In genomic region chr3:96261623-96262022, GRCm38 (mm10) we compare ENCODE assay signal across 8 mouse cellular contexts. TPM values are rescaled to one million over a fixed set of nuclear protein-coding genes. Genes with fewer than 3 reads are reported as not detected.
A peak's percentile ranks its signal among the peaks of the same experiment; 100 is the strongest.
DNase-seq lines count a peak whose midpoint lies in the region; ATAC-seq and TF ChIP-seq lines count a peak whose summit lies in the region.

No protein-coding gene starts in this region.

- no peaks in the 10 kb centered on the region for H3K36me3 ChIP-seq in heart, embryonic 15.5 days
- no peaks in the 10 kb centered on the region for H3K36me3 ChIP-seq in G1E (replicated peaks)
- H3K36me3 ChIP-seq in hindbrain, embryonic 11.5 days (ENCODE audit: control insufficient read depth, insufficient read depth, low read length): no peaks in the 10 kb centered on the region
- no peaks in the 10 kb centered on the region for H3K36me3 ChIP-seq in midbrain, embryonic 13.5 days

- H3K4me2 ChIP-seq in heart, embryonic 15.5 days: peak overlapping the region; percentile 86
- H3K4me2 ChIP-seq in hindbrain, embryonic 11.5 days (replicated peaks; ENCODE audit: low read depth, low read length): peak overlapping the region; percentile 64
- peak overlapping the region; percentile 77 for H3K4me2 ChIP-seq in midbrain, embryonic 13.5 days (replicated peaks)

- no peak for DNase-seq in heart, adult 9 months (ENCODE audit: low spot score in 2 of 2)
- no peak for DNase-seq in G1E (ENCODE audit: low spot score)
- DNase-seq in hindbrain, embryonic 11.5 days (ENCODE audit: low spot score): no peak
- no peak for DNase-seq in ovary, postnatal 14 days (ENCODE audit: low spot score)
- DNase-seq in adrenal gland, postnatal 10 days: no peak
- DNase-seq in thymus, postnatal 10 days (ENCODE audit: low spot score in 2 of 2): no peak

- peak overlapping the region; percentile 99 for H3K27ac ChIP-seq in heart, embryonic 15.5 days
- H3K27ac ChIP-seq in hindbrain, embryonic 11.5 days (ENCODE audit: low read depth, low read length): peak overlapping the region; percentile 97
- H3K27ac ChIP-seq in midbrain, embryonic 13.5 days: peak overlapping the region; percentile 98

- H3K4me3 ChIP-seq in heart, embryonic 15.5 days: peak overlapping the region; percentile 76
- H3K4me3 ChIP-seq in G1E (ENCODE audit: low read depth, low read length): peak overlapping the region; percentile 75; the same call in 1 of the 2 replicates
- peak overlapping the region; percentile 57; the same call in 1 of the 2 replicates for H3K4me3 ChIP-seq in hindbrain, embryonic 11.5 days (ENCODE audit: low read depth, low read length)
- peak overlapping the region; percentile 59 for H3K4me3 ChIP-seq in midbrain, embryonic 13.5 days (replicated peaks)

- no peak for TF ChIP-seq CTCF in G1E (IDR thresholded peaks at IDR 0.05; ENCODE audit: low read depth, low read length)

- 48% methylated on average over 3 of the region's 3 CpGs for WGBS in heart, embryonic 15.5 days
- WGBS in hindbrain, embryonic 11.5 days: 63% methylated on average over 3 of the region's 3 CpGs
- 53% methylated on average over 3 of the region's 3 CpGs for WGBS in midbrain, embryonic 13.5 days

- peak overlapping the region; percentile 31; the same call in 1 of the 2 replicates for H3K9ac ChIP-seq in heart, embryonic 15.5 days
- H3K9ac ChIP-seq in hindbrain, embryonic 11.5 days (ENCODE audit: low read depth, low read length): peak overlapping the region; percentile 85
- peak overlapping the region; percentile 80 for H3K9ac ChIP-seq in midbrain, embryonic 13.5 days (replicated peaks)

- peaks cover 16% of the 10 kb centered on the region for H3K4me1 ChIP-seq in heart, embryonic 15.5 days (replicated peaks)
- peaks cover 58% of the 10 kb centered on the region for H3K4me1 ChIP-seq in G1E (ENCODE audit: insufficient read depth, low read depth, low read length)
- H3K4me1 ChIP-seq in hindbrain, embryonic 11.5 days (replicated peaks; ENCODE audit: control insufficient read depth, insufficient read depth, low read length): peaks cover 3% of the 10 kb centered on the region; the same call in 1 of the 2 replicates
- H3K4me1 ChIP-seq in midbrain, embryonic 13.5 days (replicated peaks): peaks cover 27% of the 10 kb centered on the region

- H3K27me3 ChIP-seq in heart, embryonic 15.5 days: no peaks in the 10 kb centered on the region
- H3K27me3 ChIP-seq in G1E (ENCODE audit: insufficient read depth, low read length): no peaks in the 10 kb centered on the region
- H3K27me3 ChIP-seq in hindbrain, embryonic 11.5 days (ENCODE audit: control insufficient read depth, insufficient read depth, low read length): no peaks in the 10 kb centered on the region
- H3K27me3 ChIP-seq in midbrain, embryonic 13.5 days: no peaks in the 10 kb centered on the region

- no peak for ATAC-seq in heart, embryonic 15.5 days (replicated peaks; ENCODE audit: insufficient number of reproducible peaks, insufficient read depth, low FRiP score, low read depth)
- ATAC-seq in G1E (ENCODE audit: extremely low read depth, insufficient number of reproducible peaks, low FRiP score, poor library complexity, severe bottlenecking): no peak
- ATAC-seq in hindbrain, embryonic 11.5 days (ENCODE audit: low FRiP score): no peak
- no peak for ATAC-seq in midbrain, embryonic 13.5 days

- H3K9me3 ChIP-seq in heart, embryonic 15.5 days (replicated peaks): no peaks in the 10 kb centered on the region
- no peaks in the 10 kb centered on the region for H3K9me3 ChIP-seq in G1E (replicated peaks)
- H3K9me3 ChIP-seq in hindbrain, embryonic 11.5 days (ENCODE audit: control insufficient read depth, low read length): no peaks in the 10 kb centered on the region
- no peaks in the 10 kb centered on the region for H3K9me3 ChIP-seq in midbrain, embryonic 13.5 days

RNA-seq across cellular contexts. Expression of gene Hist2h4, which starts 1.5 kb away (rescaled TPM):
- 2.9 and 3.9 TPM in 2 replicates for polyA plus RNA-seq in heart, embryonic 15.5 days (2015; fragmentation: Nextera tagmentation; extraction: Ambion mirVana)
- 490 and 543 TPM in 2 replicates for total RNA-seq in G1E (2014; fragmentation: Nextera tagmentation)
- 66.6 and 93.8 TPM in 2 replicates for total RNA-seq in G1E (2017)
- 1.8 and 9.3 TPM in 2 replicates for polyA plus RNA-seq in G1E (2012)
- 4.2 and 5.8 TPM in 2 replicates for polyA plus RNA-seq in hindbrain, embryonic 11.5 days (2014; fragmentation: Nextera tagmentation; extraction: Ambion mirVana)
- polyA plus RNA-seq in midbrain, embryonic 13.5 days (2015; fragmentation: Nextera tagmentation; extraction: Ambion mirVana): 11.1 and 13.2 TPM in 2 replicates
- 10 to 100 TPM; 71.1 to 77.9 TPM for total RNA-seq in adrenal gland, postnatal 10 days (2021)

RNA-seq across cellular contexts. Expression of gene Hist2h3b, which starts 6.8 kb away (rescaled TPM):
- 26.2 and 31.1 TPM in 2 replicates for polyA plus RNA-seq in heart, embryonic 15.5 days (2015; fragmentation: Nextera tagmentation; extraction: Ambion mirVana)
- total RNA-seq in G1E (2014; fragmentation: Nextera tagmentation) (2,573 and 2,582 TPM in 2 replicates), G1E (2017) (465 and 1,341 TPM in 2 replicates)
- polyA plus RNA-seq in G1E (2012): 16.2 and 95.7 TPM in 2 replicates
- polyA plus RNA-seq in hindbrain, embryonic 11.5 days (2014; fragmentation: Nextera tagmentation; extraction: Ambion mirVana): 61.9 and 71.6 TPM in 2 replicates
- polyA plus RNA-seq in midbrain, embryonic 13.5 days (2015; fragmentation: Nextera tagmentation; extraction: Ambion mirVana): 47.8 and 48.8 TPM in 2 replicates
- 100 to 1,000 TPM; 500 to 681 TPM for total RNA-seq in adrenal gland, postnatal 10 days (2021)

RNA-seq across cellular contexts. Expression of gene Hist2h2bb, which starts 7.9 kb away (rescaled TPM):
- polyA plus RNA-seq in heart, embryonic 15.5 days (2015; fragmentation: Nextera tagmentation; extraction: Ambion mirVana): 3.6 and 4.8 TPM in 2 replicates
- 2,071 and 2,480 TPM in 2 replicates for total RNA-seq in G1E (2014; fragmentation: Nextera tagmentation)
- 8,098 and 8,372 TPM in 2 replicates for total RNA-seq in G1E (2017)
- polyA plus RNA-seq in G1E (2012): 0.29 and 0.75 TPM in 2 replicates
- 15.2 and 16.9 TPM in 2 replicates for polyA plus RNA-seq in hindbrain, embryonic 11.5 days (2014; fragmentation: Nextera tagmentation; extraction: Ambion mirVana)
- 9.1 TPM in 2 replicates for polyA plus RNA-seq in midbrain, embryonic 13.5 days (2015; fragmentation: Nextera tagmentation; extraction: Ambion mirVana)
- 100 to 1,000 TPM; 491 to 635 TPM for total RNA-seq in adrenal gland, postnatal 10 days (2021)

RNA-seq across cellular contexts. Expression of gene Hist2h3c1, which starts 15.1 kb away (rescaled TPM):
- polyA plus RNA-seq in heart, embryonic 15.5 days (2015; fragmentation: Nextera tagmentation; extraction: Ambion mirVana): 0.72 and 1.0 TPM in 2 replicates
- total RNA-seq in G1E (2014; fragmentation: Nextera tagmentation): 21.7 and 42.6 TPM in 2 replicates
- total RNA-seq in G1E (2017): 9.1 and 9.9 TPM in 2 replicates
- polyA plus RNA-seq in G1E (2012): not detected in 2 replicates
- 0.64 and 0.90 TPM in 2 replicates for polyA plus RNA-seq in hindbrain, embryonic 11.5 days (2014; fragmentation: Nextera tagmentation; extraction: Ambion mirVana)
- 0.34 TPM in 2 replicates for polyA plus RNA-seq in midbrain, embryonic 13.5 days (2015; fragmentation: Nextera tagmentation; extraction: Ambion mirVana)
- total RNA-seq in adrenal gland, postnatal 10 days (2021): under 1 TPM in 1 of 2 experiments, not detected in 1; 0.39 TPM

RNA-seq across cellular contexts. Expression of gene Hist2h2aa1, which starts 16.3 kb away (rescaled TPM):
- polyA plus RNA-seq in heart, embryonic 15.5 days (2015; fragmentation: Nextera tagmentation; extraction: Ambion mirVana): 13.6 and 15.1 TPM in 2 replicates
- total RNA-seq in G1E (2014; fragmentation: Nextera tagmentation): 124 and 563 TPM in 2 replicates
- total RNA-seq in G1E (2017): 3,915 and 5,191 TPM in 2 replicates
- 0.79 and 7.3 TPM in 2 replicates for polyA plus RNA-seq in G1E (2012)
- polyA plus RNA-seq in hindbrain, embryonic 11.5 days (2014; fragmentation: Nextera tagmentation; extraction: Ambion mirVana): 11.8 and 14.6 TPM in 2 replicates
- polyA plus RNA-seq in midbrain, embryonic 13.5 days (2015; fragmentation: Nextera tagmentation; extraction: Ambion mirVana): 23.2 and 42.5 TPM in 2 replicates
- total RNA-seq in adrenal gland, postnatal 10 days (2021): 10 to 100 TPM; 27.3 to 37.4 TPM

Comparison
In these comparisons a context has a peak if more than half of its experiments do, and no peak if none do; other contexts are left out.
1. H3K9ac ChIP-seq: peak in every context shown above with its lines; median percentile 85 in hindbrain, embryonic 11.5 days; 80 in midbrain, embryonic 13.5 days; 31 in heart, embryonic 15.5 days.